Mouse (Mus musculus): Measurements from ENCODE around the gene Gm6370. TPM values are rescaled to one million over a fixed set of nuclear protein-coding genes. Genes with fewer than 3 reads are reported as not detected.
"Not testable (repeated sequence)": the region's sequence is repeated elsewhere in the genome, so short reads cannot be mapped to it uniquely, and the experiment has no call there.

The Gm6370 gene
- polyA plus RNA-seq, 1 experiment from 2014 or later = not detected

- 5% methylated on average over 3 of the region's 4 CpGs for WGBS
- not testable (repeated sequence) for H3K27ac ChIP-seq; H3K9ac ChIP-seq; H3K9me3 ChIP-seq; H3K36me3 ChIP-seq; ATAC-seq (ENCODE audit: borderline replicate concordance, extremely low read depth, low FRiP score, low TSS enrichment); H3K4me1 ChIP-seq; H3K4me3 ChIP-seq; H3K27me3 ChIP-seq; H3K4me2 ChIP-seq
These were observed 2.2 kb upstream of the Gm6370 start for GRCm38 (mm10) chr5:146488959-146489358.

- ATAC-seq (ENCODE audit: borderline replicate concordance, extremely low read depth, low FRiP score, low TSS enrichment); H3K36me3 ChIP-seq; H3K9me3 ChIP-seq; H3K27me3 ChIP-seq; H3K4me3 ChIP-seq; H3K4me1 ChIP-seq; H3K27ac ChIP-seq; H3K4me2 ChIP-seq; H3K9ac ChIP-seq: not testable (repeated sequence)
- no CpG with 5 or more reads among the region's 5 CpGs for WGBS
These were observed 10.9 kb downstream of the Gm6370 start, which contains the start of gene 4930449I24Rik for GRCm38 (mm10) chr5:146502099-146502498. TSS of gene 4930449I24Rik (plus strand) at chr5:146502399.

- H3K27ac ChIP-seq; H3K36me3 ChIP-seq; ATAC-seq (ENCODE audit: borderline replicate concordance, extremely low read depth, low FRiP score, low TSS enrichment); H3K9ac ChIP-seq; H3K4me1 ChIP-seq; H3K27me3 ChIP-seq; H3K9me3 ChIP-seq; H3K4me2 ChIP-seq; H3K4me3 ChIP-seq: not testable (repeated sequence)
- 78% methylated on average over 2 of the region's 5 CpGs for WGBS
These were observed 22.7 kb downstream of the Gm6370 start, which contains the start of gene Gm3402 for GRCm38 (mm10) chr5:146513823-146514222. TSS of gene Gm3402 (plus strand) at chr5:146514123.

GRCm38 (mm10) chr5:146525501-146525900, 34.3 kb downstream of the Gm6370 start, which contains the start of gene Gm3404:
TSS of gene Gm3404 (plus strand) at chr5:146525801.
- H3K9me3 ChIP-seq; H3K4me1 ChIP-seq; H3K9ac ChIP-seq; H3K27me3 ChIP-seq; H3K4me2 ChIP-seq; ATAC-seq (ENCODE audit: borderline replicate concordance, extremely low read depth, low FRiP score, low TSS enrichment); H3K4me3 ChIP-seq; H3K27ac ChIP-seq; H3K36me3 ChIP-seq: not testable (repeated sequence)
- 96% methylated on average over 3 of the region's 3 CpGs for WGBS

GRCm38 (mm10) chr5:146537347-146537746, 46.2 kb downstream of the Gm6370 start, which contains the start of gene Gm3409:
TSS of gene Gm3409 (plus strand) at chr5:146537647.
- H3K4me3 ChIP-seq; H3K9me3 ChIP-seq; H3K4me2 ChIP-seq; H3K36me3 ChIP-seq; ATAC-seq (ENCODE audit: borderline replicate concordance, extremely low read depth, low FRiP score, low TSS enrichment); H3K27ac ChIP-seq; H3K27me3 ChIP-seq; H3K9ac ChIP-seq; H3K4me1 ChIP-seq: not testable (repeated sequence)
- WGBS = 100% methylated on average over 3 of the region's 3 CpGs

Other genes with a start within 250 kb of the Gm6370 start
- 0.81 and 1.1 TPM in 2 replicates for gene Wasf3, start 106.4 kb upstream of the Gm6370 start, polyA plus RNA-seq (2015; fragmentation: Nextera tagmentation; extraction: Ambion mirVana)
- not detected in 2 replicates for gene Gm6408, start 9.4 kb upstream of the Gm6370 start, polyA plus RNA-seq (2015; fragmentation: Nextera tagmentation; extraction: Ambion mirVana)
- gene 4930449I24Rik, start 11.0 kb downstream of the Gm6370 start, polyA plus RNA-seq (2015; fragmentation: Nextera tagmentation; extraction: Ambion mirVana) = not detected in 2 replicates
- not detected in 2 replicates for gene Gm3402, start 22.8 kb downstream of the Gm6370 start, polyA plus RNA-seq (2015; fragmentation: Nextera tagmentation; extraction: Ambion mirVana)
- gene Gm3404, start 34.4 kb downstream of the Gm6370 start, polyA plus RNA-seq (2015; fragmentation: Nextera tagmentation; extraction: Ambion mirVana) = not detected in 2 replicates
- gene Gm3409, start 46.3 kb downstream of the Gm6370 start, polyA plus RNA-seq (2015; fragmentation: Nextera tagmentation; extraction: Ambion mirVana) = not detected in 2 replicates
- not detected in 2 replicates for gene Gm3415, start 64.8 kb downstream of the Gm6370 start, polyA plus RNA-seq (2015; fragmentation: Nextera tagmentation; extraction: Ambion mirVana)
- not detected in 2 replicates for gene Gpr12, start 93.9 kb downstream of the Gm6370 start, polyA plus RNA-seq (2015; fragmentation: Nextera tagmentation; extraction: Ambion mirVana)

All from lung, embryonic 15.5 days (tissue).